26 mouse cellular contexts compared by ENCODE assay signal in genomic region chr14:118239351-118239750, GRCm38 (mm10). TPM values are rescaled to one million over a fixed set of nuclear protein-coding genes. Genes with fewer than 3 reads are reported as not detected.
DNase-seq lines count a peak whose midpoint lies in the region; ATAC-seq and TF ChIP-seq lines count a peak whose summit lies in the region.
"Had no signal": no experiment of that assay in that cellular context is flagged by ENCODE, and none has a peak within 500 bp of the region (broad histone marks: within the 10 kb centered on the region; RNA-seq: fewer than 3 reads in every experiment).

No protein-coding gene starts in this region.

- no peak for ATAC-seq in forebrain, embryonic 14.5 days
- no peak for ATAC-seq in forebrain, embryonic 15.5 days (replicated peaks)
- ATAC-seq in midbrain, embryonic 11.5 days (ENCODE audit: low FRiP score): no peak
- no peak for ATAC-seq in stomach, postnatal 0 days (ENCODE audit: low FRiP score, low TSS enrichment)
- ATAC-seq: intestine, embryonic 16.5 days; lung, postnatal 0 days had no signal

- no peak for TF ChIP-seq EP300 in stomach, postnatal 0 days (optimal IDR thresholded peaks at IDR 0.05)

- DNase-seq in forebrain, embryonic 14.5 days (ENCODE audit: low spot score): peak; percentile 16
- DNase-seq in layer of hippocampus, adult 2 months (ENCODE audit: low spot score in 2 of 2): no peak
- no peak for DNase-seq in layer of hippocampus, adult 9-11 months
- no peak for DNase-seq in midbrain, embryonic 11.5 days (ENCODE audit: low spot score, missing footprints)
- DNase-seq in stomach, postnatal 0 days (ENCODE audit: low spot score): peak; percentile 48
- DNase-seq in adrenal gland, adult 18-20 months (ENCODE audit: low spot score in 2 of 2): no peak
- DNase-seq in urinary bladder, postnatal 36 days (ENCODE audit: low spot score in 2 of 2): no peak
- DNase-seq: cerebellum, adult 9-11 months; embryo, embryonic 11 days; gastrocnemius, postnatal 25 days; heart, postnatal 4 days; layer of hippocampus, postnatal 36 days; left cerebral cortex, postnatal 4 days; liver; thymus, postnatal 4 days had no signal

- H3K27ac ChIP-seq in forebrain, embryonic 14.5 days (ENCODE audit: low read depth, low read length): no peak overlapping the region
- no peak overlapping the region for H3K27ac ChIP-seq in forebrain, embryonic 15.5 days (replicated peaks)
- no peak overlapping the region for H3K27ac ChIP-seq in layer of hippocampus, adult 2 months
- H3K27ac ChIP-seq in midbrain, embryonic 11.5 days (ENCODE audit: low read depth, low read length): no peak overlapping the region
- H3K27ac ChIP-seq in stomach, postnatal 0 days (replicated peaks): no peak overlapping the region
- H3K27ac ChIP-seq: heart, embryonic 15.5 days; neural tube, embryonic 13.5 days had no signal

- no peak overlapping the region for H3K4me2 ChIP-seq in forebrain, embryonic 14.5 days (ENCODE audit: low read length)
- no peak overlapping the region for H3K4me2 ChIP-seq in forebrain, embryonic 15.5 days (replicated peaks)
- H3K4me2 ChIP-seq in midbrain, embryonic 11.5 days: peak overlapping the region; percentile 25; the same call in 1 of the 2 replicates
- no peak overlapping the region for H3K4me2 ChIP-seq in stomach, postnatal 0 days (replicated peaks; ENCODE audit: low read depth)
- H3K4me2 ChIP-seq: heart, embryonic 15.5 days; neural tube, embryonic 13.5 days had no signal

- WGBS in forebrain, embryonic 14.5 days: 19% methylated on average over 8 of the region's 8 CpGs
- WGBS in forebrain, embryonic 15.5 days: 12% methylated on average over 7 of the region's 8 CpGs
- WGBS in midbrain, embryonic 11.5 days: 11% methylated on average over 8 of the region's 8 CpGs
- 14% methylated on average over 8 of the region's 8 CpGs for WGBS in stomach, postnatal 0 days

- H3K9me3 ChIP-seq in forebrain, embryonic 14.5 days (replicated peaks; ENCODE audit: control insufficient read depth, low read length): peaks cover 9% of the 10 kb centered on the region
- peaks cover 6% of the 10 kb centered on the region for H3K9me3 ChIP-seq in forebrain, embryonic 15.5 days
- peaks cover 10% of the 10 kb centered on the region; the same call in 1 of the 2 replicates for H3K9me3 ChIP-seq in midbrain, embryonic 11.5 days (ENCODE audit: control insufficient read depth, low read length)
- H3K9me3 ChIP-seq in stomach, postnatal 0 days (ENCODE audit: control insufficient read depth, low read length): peaks cover 4% of the 10 kb centered on the region

- H3K4me1 ChIP-seq in forebrain, embryonic 14.5 days (ENCODE audit: control insufficient read depth, insufficient read depth, low read length): peaks cover 3% of the 10 kb centered on the region; the same call in 1 of the 2 replicates
- peaks cover 30% of the 10 kb centered on the region for H3K4me1 ChIP-seq in forebrain, embryonic 15.5 days
- H3K4me1 ChIP-seq in midbrain, embryonic 11.5 days (ENCODE audit: control insufficient read depth, insufficient read depth, low read length): 0 out of 2 replicates have a peak, but pooled peaks cover 2% of the 10 kb centered on the region
- H3K4me1 ChIP-seq in stomach, postnatal 0 days (replicated peaks; ENCODE audit: control insufficient read depth, insufficient read depth): no peaks in the 10 kb centered on the region; the same call in 1 of the 2 replicates

- H3K27me3 ChIP-seq in forebrain, embryonic 14.5 days (replicated peaks; ENCODE audit: control insufficient read depth, insufficient read depth, low read length): peaks cover 9% of the 10 kb centered on the region
- H3K27me3 ChIP-seq in forebrain, embryonic 15.5 days: peaks cover 13% of the 10 kb centered on the region; the same call in 1 of the 2 replicates
- H3K27me3 ChIP-seq in midbrain, embryonic 11.5 days (ENCODE audit: control insufficient read depth, insufficient read depth, low read length): peaks cover 7% of the 10 kb centered on the region
- H3K27me3 ChIP-seq in stomach, postnatal 0 days (ENCODE audit: control insufficient read depth, insufficient read depth, low read length): no peaks in the 10 kb centered on the region; the same call in 1 of the 2 replicates

- H3K36me3 ChIP-seq in forebrain, embryonic 14.5 days (ENCODE audit: control insufficient read depth, insufficient read depth, low read length): no peaks in the 10 kb centered on the region
- H3K36me3 ChIP-seq in forebrain, embryonic 15.5 days: no peaks in the 10 kb centered on the region
- no peaks in the 10 kb centered on the region for H3K36me3 ChIP-seq in midbrain, embryonic 11.5 days (ENCODE audit: control insufficient read depth, insufficient read depth, low read length)
- no peaks in the 10 kb centered on the region for H3K36me3 ChIP-seq in stomach, postnatal 0 days (ENCODE audit: control insufficient read depth, insufficient read depth, low read length)
- H3K36me3 ChIP-seq: heart, embryonic 15.5 days; neural tube, embryonic 13.5 days had no signal

- H3K4me3 ChIP-seq in forebrain, embryonic 14.5 days (ENCODE audit: low read depth, low read length): no peak overlapping the region
- H3K4me3 ChIP-seq in forebrain, embryonic 15.5 days: no peak overlapping the region
- no peak overlapping the region for H3K4me3 ChIP-seq in layer of hippocampus, adult 2 months
- no peak overlapping the region for H3K4me3 ChIP-seq in midbrain, embryonic 11.5 days (ENCODE audit: low read depth, low read length)
- H3K4me3 ChIP-seq in stomach, postnatal 0 days (ENCODE audit: low read depth, low read length): no peak overlapping the region
- H3K4me3 ChIP-seq: heart, embryonic 15.5 days; neural tube, embryonic 13.5 days had no signal

- H3K9ac ChIP-seq in forebrain, embryonic 14.5 days (ENCODE audit: low read length): no peak overlapping the region
- H3K9ac ChIP-seq in forebrain, embryonic 15.5 days (replicated peaks): no peak overlapping the region
- H3K9ac ChIP-seq in midbrain, embryonic 11.5 days (ENCODE audit: low read length): no peak overlapping the region
- H3K9ac ChIP-seq in stomach, postnatal 0 days (ENCODE audit: low read length): no peak overlapping the region
- H3K9ac ChIP-seq: heart, embryonic 15.5 days; neural tube, embryonic 13.5 days had no signal

- peak; percentile 21 for TF ChIP-seq CTCF in layer of hippocampus, adult 2 months (conservative IDR thresholded peaks at IDR 0.05)
- TF ChIP-seq CTCF in stomach, postnatal 0 days (IDR thresholded peaks at IDR 0.05; ENCODE audit: low read depth): peak; percentile 66

RNA-seq across cellular contexts. Expression of gene Sox21, which starts 2.5 kb away (rescaled TPM):
- polyA plus RNA-seq in forebrain, embryonic 14.5 days (2014; fragmentation: Nextera tagmentation; extraction: Ambion mirVana): 6.6 and 9.3 TPM in 2 replicates
- polyA plus RNA-seq in forebrain, embryonic 15.5 days (2015; fragmentation: Nextera tagmentation; extraction: Ambion mirVana): 8.0 and 8.8 TPM in 2 replicates
- 1 to 10 TPM; 7.6 to 9.7 TPM for total RNA-seq in layer of hippocampus, adult 2 months (2021)
- polyA plus RNA-seq in midbrain, embryonic 11.5 days (2014; fragmentation: Nextera tagmentation; extraction: Ambion mirVana): 20.4 and 24.5 TPM in 2 replicates
- polyA plus RNA-seq in stomach, postnatal 0 days (2015; fragmentation: Nextera tagmentation; extraction: Ambion mirVana): 6.8 and 7.9 TPM in 2 replicates
- not detected for total RNA-seq in adrenal gland, adult 18-20 months (2021)
- total RNA-seq: gastrocnemius, postnatal 25 days; heart, adult 8-10 months; heart, postnatal 4 days; MEL; monocyte, adult 5-6 weeks had no signal
- polyA plus RNA-seq: heart, embryonic 15.5 days; intestine, embryonic 16.5 days; kidney, embryonic 16.5 days; liver, embryonic 16.5 days had no signal

RNA-seq across cellular contexts. Expression of gene Gm9376, which starts 27.4 kb away (rescaled TPM):
- not detected in 2 replicates for polyA plus RNA-seq in forebrain, embryonic 14.5 days (2014; fragmentation: Nextera tagmentation; extraction: Ambion mirVana)
- polyA plus RNA-seq in forebrain, embryonic 15.5 days (2015; fragmentation: Nextera tagmentation; extraction: Ambion mirVana): not detected in 2 replicates
- total RNA-seq in layer of hippocampus, adult 2 months (2021): not detected
- not detected in 2 replicates for polyA plus RNA-seq in midbrain, embryonic 11.5 days (2014; fragmentation: Nextera tagmentation; extraction: Ambion mirVana)
- polyA plus RNA-seq in stomach, postnatal 0 days (2015; fragmentation: Nextera tagmentation; extraction: Ambion mirVana): not detected in 2 replicates
- total RNA-seq in adrenal gland, adult 18-20 months (2021): not detected
- total RNA-seq: gastrocnemius, postnatal 25 days; heart, adult 8-10 months; heart, postnatal 4 days; layer of hippocampus, postnatal 36 days; left cerebral cortex, postnatal 4 days; MEL; monocyte, adult 5-6 weeks had no signal
- polyA plus RNA-seq: forebrain, embryonic 11.5 days; heart, embryonic 15.5 days; intestine, embryonic 16.5 days; kidney, embryonic 16.5 days; liver, embryonic 16.5 days; lung, postnatal 0 days; neural tube, embryonic 13.5 days had no signal

Comparison
In these comparisons a context has a peak if more than half of its experiments do, and no peak if none do; other contexts are left out.
1. DNase-seq: peak in forebrain, embryonic 14.5 days (single experiment) and stomach, postnatal 0 days (single experiment); none in layer of hippocampus, adult 2 months (0 of 2), layer of hippocampus, adult 9-11 months (single experiment), midbrain, embryonic 11.5 days (single experiment), adrenal gland, adult 18-20 months (0 of 2) and urinary bladder, postnatal 36 days (0 of 2).